Mouse (Mus musculus): ENCODE results near the gene Tpbpb. TPM values are rescaled to one million over a fixed set of nuclear protein-coding genes. Genes with fewer than 3 reads are reported as not detected.

The Tpbpb gene
- polyA plus RNA-seq, 2 experiments = 1.2 TPM; not detected in 1

DNA sequence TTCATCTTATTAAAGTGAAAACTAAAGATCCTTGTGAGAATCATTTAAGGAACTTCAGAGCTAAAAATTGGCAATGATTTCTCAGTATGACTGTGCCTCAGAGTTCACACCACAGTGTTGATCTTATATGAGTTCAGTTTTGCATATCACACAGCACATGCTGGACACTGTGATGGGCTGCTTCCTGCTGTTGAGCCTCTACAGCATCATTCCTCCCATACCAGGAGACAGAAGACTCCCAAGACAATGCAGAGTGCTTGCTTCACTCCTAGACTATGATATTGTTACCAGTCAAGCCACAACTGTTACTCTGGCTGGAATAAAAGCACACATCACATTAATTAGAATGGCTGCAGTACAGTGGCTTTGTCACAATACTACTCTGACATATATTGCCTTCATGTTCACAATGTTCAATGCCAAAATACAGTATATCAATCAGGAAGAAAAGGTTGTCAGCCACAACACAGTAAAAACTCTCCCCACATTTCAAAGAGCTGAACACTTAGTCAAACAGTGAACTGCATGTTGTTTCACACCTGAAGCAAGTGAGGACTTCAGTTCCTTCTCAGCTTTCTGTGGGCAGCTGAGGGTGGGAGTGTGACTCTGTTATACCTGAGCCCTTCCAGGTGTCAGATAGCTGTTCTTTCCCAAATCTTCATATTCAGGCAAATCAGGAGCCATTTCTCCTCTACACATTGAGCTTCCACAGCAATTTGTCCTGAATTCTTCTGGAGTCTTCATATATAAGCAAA, 9.1 kb downstream of the Tpbpb start:
- no peak for ATAC-seq (ENCODE audit: low FRiP score, low read depth)
- Histone ChIP-seq H3K27me3 (ENCODE audit: control insufficient read depth, insufficient read depth, low read length) (no peaks in the 10 kb centered on the region), H3K9ac (ENCODE audit: low read depth, low read length, severe bottlenecking) (no peak overlapping the region), H3K4me2 (replicated peaks; ENCODE audit: low read depth, low read length, severe bottlenecking) (no peak overlapping the region), H3K4me1 (ENCODE audit: control insufficient read depth, insufficient read depth, low read length) (no peaks in the 10 kb centered on the region), H3K27ac (replicated peaks; ENCODE audit: low read depth, low read length) (no peak overlapping the region), H3K9me3 (ENCODE audit: control insufficient read depth, low read length) (no peaks in the 10 kb centered on the region), H3K36me3 (ENCODE audit: control insufficient read depth, insufficient read depth, low read length) (no peaks in the 10 kb centered on the region), H3K4me3 (replicated peaks; ENCODE audit: low read length) (no peak overlapping the region)
- DNase-seq (ENCODE audit: low spot score) = no peak
- TF ChIP-seq POLR2A (IDR thresholded peaks at IDR 0.05; ENCODE audit: borderline replicate concordance, extremely low read depth, insufficient read depth, insufficient read length) = no peak

DNA sequence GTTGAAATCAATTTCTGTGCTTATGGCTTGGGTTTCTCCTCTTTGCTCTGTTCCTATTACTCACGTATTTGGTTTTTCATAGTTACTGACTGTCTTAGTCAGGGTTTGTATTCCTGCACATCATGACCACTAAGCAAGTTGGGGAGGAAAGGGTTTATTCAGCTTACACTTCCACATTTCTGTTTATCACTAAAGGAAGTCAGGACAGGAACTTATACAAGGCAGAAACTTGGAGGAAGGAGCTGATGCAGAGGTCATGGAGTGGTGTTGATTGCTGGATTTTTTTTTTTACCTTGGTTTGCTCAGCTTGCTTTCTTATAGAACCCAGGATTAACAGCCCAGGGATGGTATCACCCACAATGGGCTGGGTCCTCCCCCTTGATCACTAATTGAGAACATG, 12.4 kb downstream of the Tpbpb start:
- Histone ChIP-seq H3K4me1 (ENCODE audit: control insufficient read depth, insufficient read depth, low read length) (no peaks in the 10 kb centered on the region), H3K9ac (ENCODE audit: low read depth, low read length, severe bottlenecking) (no peak overlapping the region), H3K4me2 (replicated peaks; ENCODE audit: low read depth, low read length, severe bottlenecking) (no peak overlapping the region), H3K27ac (replicated peaks; ENCODE audit: low read depth, low read length) (no peak overlapping the region), H3K4me3 (replicated peaks; ENCODE audit: low read length) (no peak overlapping the region), H3K36me3 (ENCODE audit: control insufficient read depth, insufficient read depth, low read length) (no peaks in the 10 kb centered on the region), H3K27me3 (ENCODE audit: control insufficient read depth, insufficient read depth, low read length) (no peaks in the 10 kb centered on the region), H3K9me3 (ENCODE audit: control insufficient read depth, low read length) (no peaks in the 10 kb centered on the region)
- 86% methylated on average over 1 of the region's 1 CpGs for WGBS
- DNase-seq (ENCODE audit: low spot score) (no peak), ATAC-seq (ENCODE audit: low FRiP score, low read depth) (no peak)
- TF ChIP-seq POLR2A (IDR thresholded peaks at IDR 0.05; ENCODE audit: borderline replicate concordance, extremely low read depth, insufficient read depth, insufficient read length) = no peak

DNA sequence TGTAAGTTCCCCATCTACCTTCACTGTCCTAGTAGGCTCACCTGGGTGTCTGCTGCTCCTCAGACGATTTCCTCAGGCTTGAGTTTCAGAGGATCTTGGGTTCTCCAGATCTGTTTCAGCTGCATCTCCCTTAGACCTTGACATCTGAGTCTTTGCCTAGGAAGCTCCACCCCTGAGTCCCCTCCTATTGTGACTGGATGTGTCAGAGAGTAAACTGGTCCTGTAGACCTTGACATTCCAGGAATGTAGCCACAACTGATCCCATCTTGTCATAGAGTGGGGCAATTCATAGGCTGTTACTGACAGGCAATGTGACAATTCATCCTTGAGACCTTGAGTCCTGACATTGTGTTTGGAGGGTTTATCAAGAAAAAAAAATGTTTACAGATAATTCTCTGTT, 40.4 kb downstream of the Tpbpb start, which contains the start of gene 4930486L24Rik:
Gene 4930486L24Rik, minus strand, starts transcription at position 195 of the 400 bp plus-strand sequence.
- no peak for DNase-seq (ENCODE audit: low spot score)
- no peak within 1 kb of the TSS for H3K27ac ChIP-seq (replicated peaks; ENCODE audit: low read depth, low read length)
- no peaks in the 10 kb centered on the region for H3K4me1 ChIP-seq (ENCODE audit: control insufficient read depth, insufficient read depth, low read length)
- no peak within 1 kb of the TSS for H3K4me3 ChIP-seq (replicated peaks; ENCODE audit: low read length)
- no peak for ATAC-seq (ENCODE audit: low FRiP score, low read depth)
- no peaks in the 10 kb centered on the region for H3K36me3 ChIP-seq (ENCODE audit: control insufficient read depth, insufficient read depth, low read length)
- no peak within 1 kb of the TSS for H3K4me2 ChIP-seq (replicated peaks; ENCODE audit: low read depth, low read length, severe bottlenecking)
- H3K9me3 ChIP-seq (ENCODE audit: control insufficient read depth, low read length) = no peaks in the 10 kb centered on the region
- H3K27me3 ChIP-seq (ENCODE audit: control insufficient read depth, insufficient read depth, low read length) = no peaks in the 10 kb centered on the region
- H3K9ac ChIP-seq (ENCODE audit: low read depth, low read length, severe bottlenecking) = no peak within 1 kb of the TSS
- no peak for TF ChIP-seq POLR2A (IDR thresholded peaks at IDR 0.05; ENCODE audit: borderline replicate concordance, extremely low read depth, insufficient read depth, insufficient read length)
- 47% methylated on average over 1 of the region's 1 CpGs for WGBS

Other genes starting within 250 kb of the Tpbpb start
- gene BC051665, start 118.5 kb downstream of the Tpbpb start, polyA plus RNA-seq (2012; rRNA removed) = not detected in 2 replicates
- gene BC051665, start 118.5 kb downstream of the Tpbpb start, polyA plus RNA-seq (2014; fragmentation: Nextera tagmentation; extraction: Ambion mirVana) = not detected in 2 replicates
- not detected in 2 replicates for gene Ctsll3, start 102.0 kb downstream of the Tpbpb start, polyA plus RNA-seq (2012; rRNA removed)
- 0.45 TPM in 1 of 2 replicates, not detected in the other for gene Ctsll3, start 102.0 kb downstream of the Tpbpb start, polyA plus RNA-seq (2014; fragmentation: Nextera tagmentation; extraction: Ambion mirVana)
- gene 4930486L24Rik, start 40.4 kb downstream of the Tpbpb start, polyA plus RNA-seq (2012; rRNA removed) = 0.12 TPM in 1 of 2 replicates, not detected in the other
- gene 4930486L24Rik, start 40.4 kb downstream of the Tpbpb start, polyA plus RNA-seq (2014; fragmentation: Nextera tagmentation; extraction: Ambion mirVana) = not detected in 2 replicates
- 0.24 TPM in 1 of 2 replicates, not detected in the other for gene Gm49392, start 8.0 kb downstream of the Tpbpb start, polyA plus RNA-seq (2012; rRNA removed)
- 0.36 TPM in 2 replicates for gene Gm49392, start 8.0 kb downstream of the Tpbpb start, polyA plus RNA-seq (2014; fragmentation: Nextera tagmentation; extraction: Ambion mirVana)
- gene Ctla2b, start 7.4 kb downstream of the Tpbpb start, polyA plus RNA-seq (2012; rRNA removed) = 3.1 and 3.5 TPM in 2 replicates
- 3.8 and 4.1 TPM in 2 replicates for gene Ctla2b, start 7.4 kb downstream of the Tpbpb start, polyA plus RNA-seq (2014; fragmentation: Nextera tagmentation; extraction: Ambion mirVana)
- not detected in 2 replicates for gene Gm49393, start 30.7 kb upstream of the Tpbpb start, polyA plus RNA-seq (2012; rRNA removed)
- gene Gm49393, start 30.7 kb upstream of the Tpbpb start, polyA plus RNA-seq (2014; fragmentation: Nextera tagmentation; extraction: Ambion mirVana) = not detected in 2 replicates
- 4.0 and 4.6 TPM in 2 replicates for gene Gm49391, start 31.7 kb upstream of the Tpbpb start, polyA plus RNA-seq (2012; rRNA removed)
- 1.6 and 3.5 TPM in 2 replicates for gene Gm49391, start 31.7 kb upstream of the Tpbpb start, polyA plus RNA-seq (2014; fragmentation: Nextera tagmentation; extraction: Ambion mirVana)
- gene Ctla2a, start 31.7 kb upstream of the Tpbpb start, polyA plus RNA-seq (2012; rRNA removed) = 11.2 and 18.4 TPM in 2 replicates
- 26.3 and 30.2 TPM in 2 replicates for gene Ctla2a, start 31.7 kb upstream of the Tpbpb start, polyA plus RNA-seq (2014; fragmentation: Nextera tagmentation; extraction: Ambion mirVana)
- 4.8 and 5.4 TPM in 2 replicates for gene Tpbpa, start 37.1 kb upstream of the Tpbpb start, polyA plus RNA-seq (2012; rRNA removed)
- not detected in 2 replicates for gene Tpbpa, start 37.1 kb upstream of the Tpbpb start, polyA plus RNA-seq (2014; fragmentation: Nextera tagmentation; extraction: Ambion mirVana)
- 1.1 and 1.3 TPM in 2 replicates for gene Ctsj, start 101.1 kb upstream of the Tpbpb start, polyA plus RNA-seq (2012; rRNA removed)
- not detected in 2 replicates for gene Ctsj, start 101.1 kb upstream of the Tpbpb start, polyA plus RNA-seq (2014; fragmentation: Nextera tagmentation; extraction: Ambion mirVana)
- not detected in 2 replicates for gene Ctsq, start 135.8 kb upstream of the Tpbpb start, polyA plus RNA-seq (2012; rRNA removed)
- gene Ctsq, start 135.8 kb upstream of the Tpbpb start, polyA plus RNA-seq (2014; fragmentation: Nextera tagmentation; extraction: Ambion mirVana) = not detected in 2 replicates